Mouse (Mus musculus) T-helper 2 cell (primary cell): ENCODE data around the gene Jrkl.

ENCODE experiments used
- in situ Hi-C: fragments of 300-600 bp; cut with MboI, MseI; formaldehyde crosslinking; loops from one replicate; pipeline ENCODE4 v1.15.1; 2025; ENCODE audit warnings: high pct_unique_total_duplicates

The Jrkl gene

GRCm38 (mm10) chr9:13245481-13245880, at the start of gene Jrkl:
Gene Jrkl (minus strand): TSS chr9:13245829.
- in situ Hi-C loops = loop anchor here (5.0 kb wide), 1 partner anchor 57 kb away; no protein-coding TSS in a partner anchor

GRCm38 (mm10) chr9:13287482-13287881, 41.9 kb upstream of the Jrkl start:
- in situ Hi-C loops = loop anchor here (5.0 to 25.0 kb wide), 2 partner anchors 35 to 1225 kb away; partner anchors contain the start of genes Cwc15 and Kdm4d

- in situ Hi-C loops = no loop called here
These were observed 27.6 kb upstream of the Jrkl start for GRCm38 (mm10) chr9:13273219-13273618.

- in situ Hi-C loops = no loop called here
These were observed 15.4 kb upstream of the Jrkl start for GRCm38 (mm10) chr9:13260980-13261379.

GRCm38 (mm10) chr9:13258173-13258572, 12.5 kb upstream of the Jrkl start:
- in situ Hi-C loops = no loop called here

GRCm38 (mm10) chr9:13256726-13257125, 11.1 kb upstream of the Jrkl start:
- in situ Hi-C loops = no loop called here

GRCm38 (mm10) chr9:13251251-13251650, 5.6 kb upstream of the Jrkl start:
- in situ Hi-C loops = no loop called here

- in situ Hi-C loops = loop anchor here (5.0 kb wide), 1 partner anchor 54 kb away; no protein-coding TSS in a partner anchor
These were observed 2.5 kb upstream of the Jrkl start for GRCm38 (mm10) chr9:13248104-13248503.

- in situ Hi-C loops = loop anchor here (5.0 kb wide), 1 partner anchor 55 kb away; no protein-coding TSS in a partner anchor
These were observed 1.4 kb upstream of the Jrkl start, which contains the start of gene Ccdc82 for GRCm38 (mm10) chr9:13246815-13247638. Gene Ccdc82 (plus strand): TSS chr9:13246955.

- in situ Hi-C loops = loop anchor here (5.0 kb wide), 1 partner anchor 475 kb away; no protein-coding TSS in a partner anchor
These were observed 3.3 kb downstream of the Jrkl start for GRCm38 (mm10) chr9:13242321-13242720.

- in situ Hi-C loops = loop anchor here (10.0 kb wide), 1 partner anchor 583 kb away; no protein-coding TSS in a partner anchor
These were observed 13.9 kb downstream of the Jrkl start for GRCm38 (mm10) chr9:13231545-13232216.

- in situ Hi-C loops = loop anchor here (10.0 kb wide), 1 partner anchor 584 kb away; no protein-coding TSS in a partner anchor
These were observed 15.1 kb downstream of the Jrkl start for GRCm38 (mm10) chr9:13230553-13230952.

- in situ Hi-C loops = no loop called here
These were observed 19.8 kb downstream of the Jrkl start for GRCm38 (mm10) chr9:13225872-13226271.

GRCm38 (mm10) chr9:13206369-13206768, 39.3 kb downstream of the Jrkl start:
- in situ Hi-C loops = no loop called here

- in situ Hi-C loops = no loop called here
These were observed 41.9 kb downstream of the Jrkl start for GRCm38 (mm10) chr9:13203681-13204080.

- in situ Hi-C loops = no loop called here
These were observed 42.5 kb downstream of the Jrkl start for GRCm38 (mm10) chr9:13203109-13203508.

GRCm38 (mm10) chr9:13200079-13200478, 45.5 kb downstream of the Jrkl start:
- in situ Hi-C loops = no loop called here

GRCm38 (mm10) chr9:13195762-13196161, 49.9 kb downstream of the Jrkl start:
- in situ Hi-C loops = no loop called here

GRCm38 (mm10) chr9:13195268-13195667, 50.4 kb downstream of the Jrkl start:
- in situ Hi-C loops = no loop called here

- in situ Hi-C loops = no loop called here
These were observed 51.0 kb downstream of the Jrkl start for GRCm38 (mm10) chr9:13194619-13195018.
